Mouse (Mus musculus) MEL (cell line): ENCODE data around the gene Camk2b. TPM values are rescaled to one million over a fixed set of nuclear protein-coding genes. Genes with fewer than 3 reads are reported as not detected.
"Not testable (repeated sequence)": the region's sequence is repeated elsewhere in the genome, so short reads cannot be mapped to it uniquely, and the experiment has no call there.

Source experiments
- DNase-seq: peaks from one replicate; pipeline ENCODE4 v3.0.0; 2011; ENCODE audit warnings: low read depth, low spot score
- H3K27ac ChIP-seq: 2 replicates; pipeline ENCODE4 v1.5.1; 2012; ENCODE audit warnings: low read depth, mild to moderate bottlenecking, control low read depth, low read length, moderate library complexity; ENCODE audit not compliant: control insufficient read depth
- H3K27me3 ChIP-seq, 2 experiments: fragments of 150-350 bp in 1 of 2; sonication (generic) in 1 of 2; 2 replicates each; pipeline ENCODE4 v1.6.1; 2012; ENCODE audit warnings: low read length in 2 of 2, mild to moderate bottlenecking in 2 of 2, improper control_type of control experiment in 1 of 2, moderate library complexity in 1 of 2; ENCODE audit not compliant: insufficient read depth in 2 of 2, control insufficient read depth in 1 of 2
- H3K36me3 ChIP-seq, 2 experiments: 2 replicates each; pipeline ENCODE4 v1.6.1; 2012 to 2014; ENCODE audit warnings: low read length in 2 of 2, improper control_type of control experiment in 1 of 2, inconsistent platforms in 1 of 2, mild to moderate bottlenecking in 1 of 2; ENCODE audit not compliant: insufficient read depth in 2 of 2, control insufficient read depth in 1 of 2
- H3K4me1 ChIP-seq, 2 experiments: fragments of 150-350 bp in 1 of 2; sonication (generic) in 1 of 2; 2 replicates each; pipeline ENCODE4 v1.6.1; 2012; ENCODE audit warnings: low read length in 2 of 2, improper control_type of control experiment in 1 of 2, mild to moderate bottlenecking in 1 of 2; ENCODE audit not compliant: insufficient read depth in 2 of 2, control insufficient read depth in 1 of 2
- H3K4me3 ChIP-seq, 2 experiments: fragments of 150-350 bp in 1 of 2; sonication (generic) in 1 of 2; 2 replicates each; pipeline ENCODE4 v1.5.1; 2012; ENCODE audit warnings: low read depth in 2 of 2, low read length in 2 of 2, mild to moderate bottlenecking in 2 of 2, moderate library complexity in 2 of 2, control low read depth in 1 of 2, improper control_type of control experiment in 1 of 2; ENCODE audit not compliant: control insufficient read depth in 1 of 2, insufficient read depth in 1 of 2
- H3K79me2 ChIP-seq: 2 replicates; pipeline ENCODE4 v1.6.1; 2012; ENCODE audit warnings: mild to moderate bottlenecking, low read length, moderate library complexity; ENCODE audit not compliant: control insufficient read depth, poor library complexity, insufficient read depth
- H3K9ac ChIP-seq: 2 replicates; pipeline ENCODE4 v1.6.1; 2012; ENCODE audit warnings: low read depth, mild to moderate bottlenecking, control low read depth, low read length, moderate library complexity; ENCODE audit not compliant: control insufficient read depth, poor library complexity, severe bottlenecking
- H3K9me3 ChIP-seq: fragments of 150-350 bp; sonication (generic); replicated peaks from 2 replicates; pipeline ENCODE4 v1.6.1; 2012; ENCODE audit warnings: mild to moderate bottlenecking, low read length, improper control_type of control experiment, moderate library complexity; ENCODE audit not compliant: insufficient read depth
- CTCF ChIP-seq, 3 experiments: IDR thresholded peaks in 2 of 3; conservative IDR thresholded peaks in 1 of 3; 2 replicates each; pipeline ENCODE4 v1.5.1; 2011 to 2012; ENCODE audit warnings: low read length in 3 of 3, low read depth in 2 of 3, mild to moderate bottlenecking in 2 of 3, improper control_type of control experiment in 1 of 3, inconsistent platforms in 1 of 3, mixed read lengths in 1 of 3, moderate library complexity in 1 of 3; ENCODE audit not compliant: control insufficient read depth in 1 of 3, insufficient read depth in 1 of 3, poor library complexity in 1 of 3, severe bottlenecking in 1 of 3
- ELF1 ChIP-seq: IDR thresholded peaks from 2 replicates; pipeline ENCODE4 v1.6.1; 2014; ENCODE audit warnings: low read depth, mild to moderate bottlenecking, inconsistent platforms, low read length, improper control_type of control experiment, moderate library complexity
- EP300 ChIP-seq, 2 experiments: IDR thresholded peaks; 2 replicates each; pipeline ENCODE4 v1.6.1; 2011; ENCODE audit warnings: improper control_type of control experiment in 2 of 2, low read length in 2 of 2, low read depth in 1 of 2, mild to moderate bottlenecking in 1 of 2
- ETS1 ChIP-seq: IDR thresholded peaks from 2 replicates; pipeline ENCODE4 v1.6.1; 2012; ENCODE audit warnings: low read depth, mild to moderate bottlenecking, inconsistent platforms, low read length, improper control_type of control experiment, moderate library complexity
- GABPA ChIP-seq: IDR thresholded peaks from 2 replicates; pipeline ENCODE4 v1.6.1; 2012; ENCODE audit warnings: low read depth, mild to moderate bottlenecking, inconsistent platforms, low read length, improper control_type of control experiment, moderate library complexity
- JUND ChIP-seq: IDR thresholded peaks from 2 replicates; pipeline ENCODE4 v1.6.1; 2011; ENCODE audit warnings: low read depth, mild to moderate bottlenecking, improper control_type of control experiment, low read length
- MAFK ChIP-seq: IDR thresholded peaks from 2 replicates; pipeline ENCODE4 v1.6.1; 2011; ENCODE audit warnings: low read depth, mild to moderate bottlenecking, low read length, improper control_type of control experiment, borderline replicate concordance
- MAX ChIP-seq: IDR thresholded peaks from 2 replicates; pipeline ENCODE4 v1.6.1; 2011; ENCODE audit warnings: low read length, improper control_type of control experiment
- MYB ChIP-seq: IDR thresholded peaks from 2 replicates; pipeline ENCODE4 v1.6.1; 2011; ENCODE audit warnings: mild to moderate bottlenecking, low read depth, low read length, improper control_type of control experiment
- POLR2A ChIP-seq, 2 experiments: IDR thresholded peaks; 2 replicates each; pipeline ENCODE4 v1.6.1; 2011 to 2012; ENCODE audit warnings: low read length in 2 of 2, mild to moderate bottlenecking in 2 of 2, control low read depth in 1 of 2, improper control_type of control experiment in 1 of 2, low read depth in 1 of 2, moderate library complexity in 1 of 2; ENCODE audit not compliant: control insufficient read depth in 1 of 2, insufficient read depth in 1 of 2, poor library complexity in 1 of 2
- POLR2AphosphoS2 ChIP-seq: IDR thresholded peaks from 2 replicates; pipeline ENCODE4 v1.6.1; 2011; ENCODE audit warnings: low read length, improper control_type of control experiment
- RCOR1 ChIP-seq: IDR thresholded peaks from 2 replicates; pipeline ENCODE4 v1.6.1; 2012; ENCODE audit warnings: low read depth, mild to moderate bottlenecking, inconsistent platforms, low read length, improper control_type of control experiment
- SIN3A ChIP-seq: IDR thresholded peaks from 2 replicates; pipeline ENCODE4 v1.6.1; 2012; ENCODE audit warnings: low read length, improper control_type of control experiment, inconsistent platforms
- SMC3 ChIP-seq: IDR thresholded peaks from 2 replicates; pipeline ENCODE4 v1.6.1; 2011; ENCODE audit warnings: low read depth, low read length, improper control_type of control experiment
- TBP ChIP-seq: IDR thresholded peaks from 2 replicates; pipeline ENCODE4 v1.8.0; 2011; ENCODE audit warnings: low read depth, low read length, improper control_type of control experiment
- USF2 ChIP-seq, 2 experiments: IDR thresholded peaks; 2 replicates each; pipeline ENCODE4 v1.6.1; 2011 to 2012; ENCODE audit warnings: improper control_type of control experiment in 2 of 2, low read length in 2 of 2, borderline replicate concordance in 1 of 2, inconsistent platforms in 1 of 2, low read depth in 1 of 2, mild to moderate bottlenecking in 1 of 2; ENCODE audit not compliant: insufficient read depth in 1 of 2
- ZC3H11A ChIP-seq: IDR thresholded peaks from 2 replicates; pipeline ENCODE4 v1.6.1; 2012; ENCODE audit warnings: low read depth, mild to moderate bottlenecking, inconsistent platforms, low read length, improper control_type of control experiment
- ZNF384 ChIP-seq: IDR thresholded peaks from 2 replicates; pipeline ENCODE4 v1.6.1; 2012; ENCODE audit warnings: low read depth, mild to moderate bottlenecking, inconsistent platforms, low read length, improper control_type of control experiment
- polyA plus RNA-seq, 2 experiments: library from polyadenylated mRNA; stranded (reverse) in 1 of 2; unstranded in 1 of 2; fragments of >175 nt in 1 of 2; fragments of >200 nt in 1 of 2; gene quantifications; 2 replicates each; pipeline versions ENCODE4 v1.2.1 to v1.2.4; 2012; ENCODE audit warnings: low replicate concordance in 2 of 2, low read depth in 1 of 2; ENCODE audit not compliant: insufficient read length in 2 of 2, insufficient read depth in 1 of 2, missing spikeins in 1 of 2
- total RNA-seq: library from RNA; depleted of rRNA; stranded (reverse); fragments of 300-350 nt; gene quantifications from 2 replicates; pipeline ENCODE4 v1.2.3, GENCODE M21; 2012

The Camk2b gene
- total and polyA plus RNA-seq, 3 experiments: 0.04 TPM; not detected in 1

DNA sequence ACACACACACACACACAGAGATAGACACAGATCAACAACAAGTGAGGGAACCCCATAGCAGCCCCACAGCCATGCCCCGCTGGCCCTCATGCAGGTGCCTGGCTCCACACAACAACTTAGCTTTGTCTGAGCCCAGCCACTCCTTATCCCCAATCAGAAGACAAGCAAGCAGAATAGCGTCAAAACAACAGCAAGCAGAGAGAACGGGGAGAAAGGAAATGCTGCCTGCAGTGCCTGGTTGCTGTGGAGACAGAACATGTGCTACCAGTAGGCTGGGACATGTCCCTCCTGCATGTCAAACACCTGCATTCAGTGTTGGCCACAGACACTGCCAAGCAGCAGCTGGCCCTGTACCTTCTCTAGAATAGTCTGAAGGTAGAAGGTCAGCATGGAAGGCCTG, 41.6 kb upstream of the Camk2b start:
- H3K4me3 ChIP-seq: no peak overlapping the region
- H3K27ac ChIP-seq: no peak overlapping the region
- H3K36me3 ChIP-seq: peaks cover 0 to 1% of the 10 kb centered on the region in 2 experiments; a peak in 2 of 4 replicates
- no peaks in the 10 kb centered on the region for H3K27me3 ChIP-seq
- no peaks in the 10 kb centered on the region for H3K4me1 ChIP-seq
- no peaks in the 10 kb centered on the region for H3K79me2 ChIP-seq
- no peak overlapping the region for H3K9ac ChIP-seq
- no peak for DNase-seq
- TF ChIP-seq MAX: no peak
- H3K9me3 ChIP-seq: no peaks in the 10 kb centered on the region

DNA sequence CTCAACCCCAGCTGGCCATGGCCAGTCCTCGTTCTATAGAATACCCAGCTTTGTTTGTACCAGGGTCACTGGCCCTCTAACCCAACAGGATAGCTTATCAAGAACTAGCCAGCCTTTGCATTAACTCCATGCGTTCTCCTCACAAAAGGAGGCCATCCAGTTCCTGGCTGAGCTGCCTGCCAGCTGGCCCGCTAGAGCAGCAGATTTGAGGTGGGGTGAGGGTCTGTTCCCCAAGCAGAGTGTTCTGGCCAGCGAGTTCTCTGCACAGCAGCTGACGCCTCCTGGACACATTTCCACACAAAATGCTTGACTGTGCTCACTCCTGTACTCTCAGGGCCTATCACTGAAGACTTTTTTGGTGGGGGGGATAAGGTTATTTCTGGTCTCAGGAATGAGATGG, 38.6 kb upstream of the Camk2b start:
- TF ChIP-seq JUND (no peak), POLR2AphosphoS2 (no peak), EP300 (IDR thresholded peaks at IDR 0.05; ENCODE audit: low read depth in 1 of 2, low read length in 2 of 2) (no peak), MYB (no peak), TBP (no peak), SIN3A (no peak), POLR2A (IDR thresholded peaks at IDR 0.05; ENCODE audit: control insufficient read depth in 1 of 2, insufficient read depth in 1 of 2, low read depth in 1 of 2, low read length in 2 of 2, poor library complexity in 1 of 2) (no peak), MAFK (no peak), ETS1 (no peak), GABPA (no peak), USF2 (IDR thresholded peaks at IDR 0.05; ENCODE audit: borderline replicate concordance in 1 of 2, insufficient read depth in 1 of 2, low read depth in 1 of 2, low read length in 2 of 2) (no peak), RCOR1 (no peak), ELF1 (no peak)
- TF ChIP-seq, all 39 proteins: peak for 0
- Histone ChIP-seq H3K27ac (no peak overlapping the region), H3K4me1 (no peaks in the 10 kb centered on the region), H3K9ac (no peak overlapping the region), H3K79me2 (no peaks in the 10 kb centered on the region), H3K36me3 (peaks cover 0 to 1% of the 10 kb centered on the region in 2 experiments; a peak in 2 of 4 replicates), H3K4me3 (no peak overlapping the region), H3K27me3 (no peaks in the 10 kb centered on the region), H3K9me3 (no peaks in the 10 kb centered on the region)
- no peak for DNase-seq

DNA sequence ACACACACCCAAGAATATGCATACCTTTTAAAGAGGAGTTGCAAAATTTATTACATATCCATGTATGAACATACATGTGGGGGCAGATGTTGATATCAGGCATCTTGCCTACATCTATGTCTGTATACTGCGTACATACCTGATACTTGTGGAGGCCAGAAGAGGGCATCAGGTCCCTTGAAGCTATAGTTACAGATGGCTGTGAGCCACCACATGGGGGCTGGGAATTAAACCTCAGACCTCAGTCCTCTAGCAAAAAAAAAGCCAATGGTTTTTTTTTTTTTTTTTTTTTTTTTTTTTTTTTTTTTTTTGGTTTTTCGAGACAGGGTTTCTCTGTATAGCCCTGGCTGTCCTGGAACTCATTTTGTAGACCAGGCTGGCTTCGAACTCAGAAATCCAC, 30.5 kb upstream of the Camk2b start:
- peak; percentile 26 for DNase-seq

More for the DNA sequence above, 30.5 kb upstream of the Camk2b start:
- H3K27ac ChIP-seq, H3K9me3 ChIP-seq, H3K36me3 ChIP-seq, H3K4me1 ChIP-seq, H3K27me3 ChIP-seq, H3K4me3 ChIP-seq, H3K79me2 ChIP-seq, H3K9ac ChIP-seq: not testable (repeated sequence)
- TF ChIP-seq SMC3 (peak; percentile 18), ZC3H11A (0 out of 2 replicates have a peak, but pooled peaks have one; percentile 6), ZNF384 (peak; percentile 42; the same call in 1 of the 2 replicates), CTCF (IDR thresholded peaks at IDR 0.05 in 2 of 3, conservative IDR thresholded peaks at IDR 0.05 in 1 of 3; ENCODE audit: control insufficient read depth in 1 of 3, insufficient read depth in 1 of 3, low read depth in 2 of 3, low read length in 3 of 3, poor library complexity in 1 of 3, severe bottlenecking in 1 of 3) (peak in 1 of 3 experiments; percentile 24; a peak in 2 of 6 replicates)
